Mouse (Mus musculus): Measurements from ENCODE around the gene Abhd15. TPM values are rescaled to one million over a fixed set of nuclear protein-coding genes. Genes with fewer than 3 reads are reported as not detected.

Abhd15 gene
- polyA plus RNA-seq, 1 experiment from 2014 or later: 1.2 TPM

DNA sequence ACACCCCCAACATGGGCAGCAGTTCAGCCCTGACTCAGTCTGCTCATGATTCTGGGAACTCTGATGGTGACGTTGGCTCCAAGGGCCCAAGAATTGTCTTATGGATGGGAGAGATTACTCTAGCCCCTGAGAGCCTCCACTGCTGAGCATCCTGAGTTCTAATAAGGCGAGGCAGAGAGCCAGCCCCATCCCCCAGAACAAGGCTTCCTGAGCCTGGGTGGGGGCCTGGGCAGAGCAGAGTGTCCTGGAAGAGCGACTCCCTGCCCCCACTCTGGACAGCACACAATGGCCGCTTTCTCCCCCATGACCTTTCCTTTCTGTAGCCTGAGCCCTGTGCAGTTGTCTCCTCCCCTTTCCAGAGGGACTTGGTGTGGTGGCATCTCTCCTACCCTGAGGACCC is 17.1 kb upstream of the Abhd15 start:
- peaks cover 18% of the 10 kb centered on the region for H3K4me1 ChIP-seq (ENCODE audit: control insufficient read depth, insufficient read depth, low read length)

DNA sequence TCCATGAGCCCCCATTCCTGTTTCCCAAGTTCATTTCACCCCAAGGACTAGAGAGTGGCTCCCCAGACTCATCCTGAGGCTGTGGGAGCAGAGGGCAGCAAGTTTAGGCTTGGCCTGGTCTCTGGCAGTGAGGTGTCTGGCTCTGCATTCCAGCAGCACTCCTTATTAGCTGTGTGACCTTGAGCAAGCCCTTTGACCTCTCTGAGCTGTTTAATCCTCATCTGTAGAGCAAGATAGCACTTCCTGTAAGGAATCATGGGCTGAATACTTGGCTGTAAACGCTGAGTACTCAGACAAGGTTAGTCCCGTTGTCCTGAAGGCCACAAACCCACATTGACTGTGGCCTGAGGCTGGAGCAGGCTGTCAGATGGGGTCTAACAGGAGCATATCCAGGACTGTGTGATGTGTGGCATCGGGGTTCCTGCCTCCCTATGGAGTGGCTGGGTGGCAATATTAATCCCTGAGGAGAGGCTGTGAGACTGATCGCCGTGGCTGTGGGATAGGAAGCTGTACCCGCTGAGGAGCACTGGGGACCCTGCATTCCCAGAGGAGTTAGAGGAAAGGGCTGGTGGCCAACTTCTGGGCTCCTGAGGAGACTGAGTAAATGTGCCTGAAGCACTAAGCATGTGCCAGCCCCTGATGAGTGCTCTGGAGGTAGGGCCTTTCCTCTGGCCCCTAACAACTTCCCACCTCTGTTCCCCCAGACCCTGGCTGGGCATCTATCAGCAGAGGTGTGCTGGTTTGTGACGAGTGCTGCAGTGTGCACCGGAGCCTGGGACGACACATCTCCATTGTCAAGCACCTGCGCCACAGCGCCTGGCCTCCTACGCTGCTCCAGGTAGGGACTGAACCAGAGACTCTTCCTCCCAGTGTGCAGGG is 16.4 kb upstream of the Abhd15 start:
- Histone ChIP-seq H3K9me3 (replicated peaks; ENCODE audit: control insufficient read depth, low read length) (no peaks in the 10 kb centered on the region), H3K36me3 (ENCODE audit: control insufficient read depth, insufficient read depth, low read length) (peaks cover 44% of the 10 kb centered on the region), H3K4me2 (ENCODE audit: low read length) (no peak overlapping the region), H3K27me3 (replicated peaks; ENCODE audit: control insufficient read depth, insufficient read depth, low read length) (no peaks in the 10 kb centered on the region), H3K4me1 (ENCODE audit: control insufficient read depth, insufficient read depth, low read length) (peaks cover 18% of the 10 kb centered on the region), H3K9ac (ENCODE audit: low read length) (no peak overlapping the region), H3K27ac (ENCODE audit: low read depth, low read length) (peak overlapping the region; percentile 21; the same call in 1 of the 2 replicates), H3K4me3 (ENCODE audit: low read depth, low read length) (no peak overlapping the region)
- ATAC-seq: no peak
- 79% methylated on average over 12 of the region's 12 CpGs for WGBS
- DNase-seq (ENCODE audit: low spot score): no peak

More for the DNA sequence above, 17.1 kb upstream of the Abhd15 start:
- WGBS: 36% methylated on average over 4 of the region's 4 CpGs
- no peak for ATAC-seq
- H3K9me3 ChIP-seq (replicated peaks; ENCODE audit: control insufficient read depth, low read length): no peaks in the 10 kb centered on the region
- H3K9ac ChIP-seq (ENCODE audit: low read length): no peak overlapping the region
- no peak for DNase-seq (ENCODE audit: low spot score)
- H3K4me2 ChIP-seq (ENCODE audit: low read length): no peak overlapping the region
- no peaks in the 10 kb centered on the region for H3K27me3 ChIP-seq (replicated peaks; ENCODE audit: control insufficient read depth, insufficient read depth, low read length)
- peak overlapping the region; percentile 5; the same call in 1 of the 2 replicates for H3K27ac ChIP-seq (ENCODE audit: low read depth, low read length)
- peaks cover 38% of the 10 kb centered on the region for H3K36me3 ChIP-seq (ENCODE audit: control insufficient read depth, insufficient read depth, low read length)
- no peak overlapping the region for H3K4me3 ChIP-seq (ENCODE audit: low read depth, low read length)

DNA sequence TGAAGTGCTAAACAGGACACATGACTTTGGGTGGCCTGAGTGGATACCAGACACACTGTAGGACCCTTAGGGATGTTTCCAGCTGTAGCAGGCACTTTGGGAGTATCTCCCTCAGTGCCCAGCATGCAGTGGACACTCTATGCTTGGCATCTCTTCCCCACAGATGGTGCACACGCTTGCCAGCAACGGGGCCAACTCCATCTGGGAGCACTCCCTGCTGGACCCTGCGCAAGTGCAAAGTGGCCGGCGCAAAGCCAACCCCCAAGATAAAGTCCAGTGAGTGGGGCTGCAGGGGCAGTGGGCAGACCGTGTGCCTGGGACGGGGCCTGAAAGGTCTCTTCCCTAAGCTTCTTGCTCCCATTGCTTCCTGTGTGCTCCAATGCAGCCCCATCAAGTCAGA is 15.6 kb upstream of the Abhd15 start:
- Histone ChIP-seq H3K27me3 (replicated peaks; ENCODE audit: control insufficient read depth, insufficient read depth, low read length) (no peaks in the 10 kb centered on the region), H3K27ac (ENCODE audit: low read depth, low read length) (no peak overlapping the region), H3K4me1 (ENCODE audit: control insufficient read depth, insufficient read depth, low read length) (peaks cover 13% of the 10 kb centered on the region), H3K4me3 (ENCODE audit: low read depth, low read length) (no peak overlapping the region), H3K36me3 (ENCODE audit: control insufficient read depth, insufficient read depth, low read length) (peaks cover 53% of the 10 kb centered on the region), H3K4me2 (ENCODE audit: low read length) (no peak overlapping the region), H3K9ac (ENCODE audit: low read length) (no peak overlapping the region), H3K9me3 (replicated peaks; ENCODE audit: control insufficient read depth, low read length) (no peaks in the 10 kb centered on the region)
- DNase-seq (ENCODE audit: low spot score): no peak
- 91% methylated on average over 7 of the region's 7 CpGs for WGBS
- ATAC-seq: no peak

DNA sequence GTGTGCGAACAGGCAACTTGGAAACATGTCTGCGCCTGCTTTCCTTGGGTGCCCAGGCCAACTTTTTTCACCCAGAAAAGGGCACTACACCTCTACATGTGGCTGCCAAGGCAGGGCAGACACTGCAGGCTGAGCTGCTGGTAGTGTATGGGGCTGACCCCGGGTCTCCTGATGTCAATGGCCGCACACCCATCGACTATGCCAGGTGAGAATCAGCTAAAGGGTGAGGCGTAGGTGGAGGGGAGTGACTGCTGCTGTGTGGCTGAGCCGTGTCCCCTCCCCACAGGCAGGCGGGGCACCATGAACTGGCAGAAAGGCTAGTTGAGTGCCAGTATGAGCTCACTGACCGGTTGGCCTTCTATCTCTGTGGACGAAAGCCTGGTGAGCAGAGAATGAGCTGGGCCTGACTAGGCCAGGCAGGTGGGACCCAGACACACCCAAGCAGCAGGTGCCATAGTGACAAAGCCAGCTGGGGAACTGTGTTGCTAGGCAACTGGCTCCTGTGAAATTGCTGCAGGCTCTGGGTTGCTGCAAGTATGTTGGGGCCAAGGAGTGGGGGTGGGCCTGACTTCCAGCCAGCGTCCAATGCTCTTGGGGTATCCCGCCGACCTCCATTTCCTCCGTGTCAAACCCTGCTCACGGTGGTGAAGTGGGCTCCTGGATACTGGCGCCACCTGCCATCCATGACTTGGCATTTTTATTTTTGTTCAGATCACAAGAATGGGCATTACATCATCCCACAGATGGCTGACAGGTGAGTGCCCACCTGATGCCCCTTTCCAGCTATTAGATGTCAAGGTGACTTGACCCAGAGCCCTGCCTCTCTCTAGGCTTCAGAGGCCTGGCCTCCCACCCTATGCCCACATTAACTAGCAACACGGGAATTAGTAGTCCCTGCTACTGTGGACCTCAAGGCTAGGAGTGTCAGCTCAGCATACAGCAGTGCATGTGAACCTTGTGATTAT is 14.3 kb upstream of the Abhd15 start:
- H3K4me2 ChIP-seq (ENCODE audit: low read length): no peak overlapping the region
- no peaks in the 10 kb centered on the region for H3K9me3 ChIP-seq (replicated peaks; ENCODE audit: control insufficient read depth, low read length)
- peaks cover 2% of the 10 kb centered on the region; the same call in 1 of the 2 replicates for H3K4me1 ChIP-seq (ENCODE audit: control insufficient read depth, insufficient read depth, low read length)
- H3K4me3 ChIP-seq (ENCODE audit: low read depth, low read length): no peak overlapping the region
- DNase-seq (ENCODE audit: low spot score): no peak
- no peak for ATAC-seq
- H3K36me3 ChIP-seq (ENCODE audit: control insufficient read depth, insufficient read depth, low read length): peaks cover 66% of the 10 kb centered on the region
- WGBS: 78% methylated on average over 17 of the region's 17 CpGs
- H3K9ac ChIP-seq (ENCODE audit: low read length): peak overlapping the region; percentile 17; the same call in 1 of the 2 replicates
- no peak overlapping the region for H3K27ac ChIP-seq (ENCODE audit: low read depth, low read length)
- no peaks in the 10 kb centered on the region for H3K27me3 ChIP-seq (replicated peaks; ENCODE audit: control insufficient read depth, insufficient read depth, low read length)

DNA sequence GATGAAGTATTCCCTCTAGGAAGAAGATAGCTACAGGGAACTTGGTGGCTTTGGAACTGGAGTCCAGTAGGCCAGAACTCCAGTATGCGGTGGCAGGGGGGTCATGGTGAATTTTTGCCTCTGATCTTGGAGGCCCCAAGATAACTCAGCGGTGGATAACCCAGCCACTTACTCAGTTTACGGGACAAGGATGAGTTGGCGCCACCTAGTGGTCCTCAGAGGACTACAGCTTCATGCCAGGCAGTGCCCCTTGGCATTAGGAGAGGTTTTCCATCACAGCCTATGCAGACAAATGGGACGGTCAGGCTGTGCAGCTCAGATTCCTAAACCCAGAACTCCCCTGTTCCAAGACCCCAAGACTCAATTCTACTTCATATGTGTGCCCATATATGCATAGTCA is 13.5 kb upstream of the Abhd15 start:
- no peak overlapping the region for H3K4me2 ChIP-seq (ENCODE audit: low read length)
- no peaks in the 10 kb centered on the region for H3K9me3 ChIP-seq (replicated peaks; ENCODE audit: control insufficient read depth, low read length)
- DNase-seq (ENCODE audit: low spot score) (peak; percentile 90), ATAC-seq (peak; percentile 66)
- no peaks in the 10 kb centered on the region for H3K4me1 ChIP-seq (ENCODE audit: control insufficient read depth, insufficient read depth, low read length)
- H3K27me3 ChIP-seq (replicated peaks; ENCODE audit: control insufficient read depth, insufficient read depth, low read length): no peaks in the 10 kb centered on the region
- no peak overlapping the region for H3K4me3 ChIP-seq (ENCODE audit: low read depth, low read length)
- no peak overlapping the region for H3K27ac ChIP-seq (ENCODE audit: low read depth, low read length)
- 23% methylated on average over 5 of the region's 5 CpGs for WGBS
- H3K9ac ChIP-seq (ENCODE audit: low read length): no peak overlapping the region
- H3K36me3 ChIP-seq (ENCODE audit: control insufficient read depth, insufficient read depth, low read length): peaks cover 73% of the 10 kb centered on the region

DNA sequence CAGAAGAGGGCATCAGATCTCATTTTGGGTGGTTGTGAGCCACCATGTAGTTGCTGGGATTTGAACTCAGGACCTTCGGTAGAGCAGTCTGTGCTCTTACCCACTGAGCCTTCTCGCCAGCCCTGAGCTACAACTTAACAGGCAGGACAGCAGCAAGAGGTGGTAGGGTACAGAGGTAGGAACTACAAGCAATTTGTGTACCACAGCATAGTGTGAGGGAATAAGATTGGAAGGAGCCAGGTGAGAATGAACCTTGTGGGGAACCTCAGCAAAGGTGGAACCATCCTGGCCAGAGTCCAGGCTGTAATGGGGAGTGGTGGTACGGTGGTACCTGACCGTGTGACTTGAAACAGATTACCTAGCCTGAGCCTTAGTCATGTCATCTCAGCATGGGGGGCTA is 12.9 kb upstream of the Abhd15 start:
- Histone ChIP-seq H3K4me2 (ENCODE audit: low read length) (no peak overlapping the region), H3K27me3 (replicated peaks; ENCODE audit: control insufficient read depth, insufficient read depth, low read length) (no peaks in the 10 kb centered on the region), H3K9ac (ENCODE audit: low read length) (no peak overlapping the region), H3K4me3 (ENCODE audit: low read depth, low read length) (no peak overlapping the region), H3K27ac (ENCODE audit: low read depth, low read length) (no peak overlapping the region), H3K36me3 (ENCODE audit: control insufficient read depth, insufficient read depth, low read length) (peaks cover 79% of the 10 kb centered on the region), H3K9me3 (replicated peaks; ENCODE audit: control insufficient read depth, low read length) (no peaks in the 10 kb centered on the region), H3K4me1 (ENCODE audit: control insufficient read depth, insufficient read depth, low read length) (no peaks in the 10 kb centered on the region)
- DNase-seq (ENCODE audit: low spot score) (no peak), ATAC-seq (no peak)
- WGBS: 90% methylated on average over 4 of the region's 4 CpGs

DNA sequence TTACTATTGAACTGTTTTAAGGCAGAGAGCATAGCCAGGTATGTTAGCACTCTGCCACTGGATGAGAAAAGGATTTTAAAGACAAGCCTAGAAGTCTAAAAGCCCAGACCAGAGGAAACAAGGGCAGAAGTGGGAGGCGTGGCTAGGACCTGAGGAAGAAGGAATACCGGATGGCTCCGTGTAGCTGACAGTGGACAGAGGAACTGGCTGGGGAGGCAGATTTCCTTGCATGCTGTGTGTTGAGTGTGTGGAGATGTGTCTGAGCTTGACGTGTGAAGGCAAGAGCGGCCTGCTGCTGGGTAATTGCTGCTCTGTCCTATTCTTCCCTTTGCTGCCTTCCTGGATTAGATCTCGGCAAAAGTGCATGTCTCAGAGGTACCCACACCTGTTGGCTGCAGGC is 12.4 kb upstream of the Abhd15 start:
- no peak for ATAC-seq
- 93% methylated on average over 6 of the region's 6 CpGs for WGBS
- no peaks in the 10 kb centered on the region for H3K9me3 ChIP-seq (replicated peaks; ENCODE audit: control insufficient read depth, low read length)
- H3K36me3 ChIP-seq (ENCODE audit: control insufficient read depth, insufficient read depth, low read length): peaks cover 84% of the 10 kb centered on the region
- no peak overlapping the region for H3K9ac ChIP-seq (ENCODE audit: low read length)
- no peak overlapping the region for H3K27ac ChIP-seq (ENCODE audit: low read depth, low read length)
- DNase-seq (ENCODE audit: low spot score): no peak
- no peaks in the 10 kb centered on the region for H3K27me3 ChIP-seq (replicated peaks; ENCODE audit: control insufficient read depth, insufficient read depth, low read length)
- no peak overlapping the region for H3K4me2 ChIP-seq (ENCODE audit: low read length)
- H3K4me1 ChIP-seq (ENCODE audit: control insufficient read depth, insufficient read depth, low read length): no peaks in the 10 kb centered on the region
- no peak overlapping the region for H3K4me3 ChIP-seq (ENCODE audit: low read depth, low read length)

DNA sequence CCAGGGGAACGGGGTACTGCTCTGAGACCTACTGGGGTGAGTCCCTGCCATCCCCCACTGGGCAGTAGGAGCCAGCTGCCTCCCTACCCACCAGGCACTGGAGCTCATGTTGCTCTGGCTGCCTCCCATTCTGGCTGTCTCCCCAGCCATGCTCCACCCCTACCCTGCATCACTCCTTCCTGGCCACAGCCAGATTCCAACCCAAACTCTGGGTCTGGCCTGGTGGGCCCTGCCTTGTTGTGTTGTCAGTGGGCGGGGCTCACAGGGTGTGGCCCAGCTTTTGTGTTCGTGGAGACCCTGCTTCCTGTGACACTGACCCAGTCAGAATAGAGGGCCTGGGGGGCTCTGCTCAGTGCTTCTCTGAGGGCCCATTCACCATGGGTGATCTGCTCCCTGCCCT is 11.4 kb upstream of the Abhd15 start:
- peaks cover 4% of the 10 kb centered on the region; the same call in 1 of the 2 replicates for H3K4me1 ChIP-seq (ENCODE audit: control insufficient read depth, insufficient read depth, low read length)
- 61% methylated on average over 3 of the region's 3 CpGs for WGBS
- DNase-seq (ENCODE audit: low spot score): no peak

More for the DNA sequence above, 11.4 kb upstream of the Abhd15 start:
- Histone ChIP-seq H3K4me3 (ENCODE audit: low read depth, low read length) (no peak overlapping the region), H3K9ac (ENCODE audit: low read length) (no peak overlapping the region), H3K9me3 (replicated peaks; ENCODE audit: control insufficient read depth, low read length) (no peaks in the 10 kb centered on the region), H3K27ac (ENCODE audit: low read depth, low read length) (no peak overlapping the region), H3K27me3 (replicated peaks; ENCODE audit: control insufficient read depth, insufficient read depth, low read length) (no peaks in the 10 kb centered on the region), H3K36me3 (ENCODE audit: control insufficient read depth, insufficient read depth, low read length) (peaks cover 84% of the 10 kb centered on the region), H3K4me2 (ENCODE audit: low read length) (no peak overlapping the region)
- no peak for ATAC-seq

Measured in forebrain, embryonic 14.5 days (tissue).